Mouse (Mus musculus) mouse embryonic stem cell (cell line): ENCODE measurements around the gene Slc23a4.

ENCODE experiments used
- in situ Hi-C, 2 experiments: fragments of 300-500 bp; cut with MboI; formaldehyde crosslinking; loops; 1 replicate in 1 of 2; 3 replicates in 1 of 2; pipeline ENCODE4 v1.14.3; 2019 to 2020; ENCODE audit warnings: low sequenced_read_pairs in 2 of 2, low pct_unique_long_range_greater_than_20kb in 1 of 2, mixed read lengths in 1 of 2; ENCODE audit not compliant: unreplicated experiment in 1 of 2

Slc23a4 gene

DNA sequence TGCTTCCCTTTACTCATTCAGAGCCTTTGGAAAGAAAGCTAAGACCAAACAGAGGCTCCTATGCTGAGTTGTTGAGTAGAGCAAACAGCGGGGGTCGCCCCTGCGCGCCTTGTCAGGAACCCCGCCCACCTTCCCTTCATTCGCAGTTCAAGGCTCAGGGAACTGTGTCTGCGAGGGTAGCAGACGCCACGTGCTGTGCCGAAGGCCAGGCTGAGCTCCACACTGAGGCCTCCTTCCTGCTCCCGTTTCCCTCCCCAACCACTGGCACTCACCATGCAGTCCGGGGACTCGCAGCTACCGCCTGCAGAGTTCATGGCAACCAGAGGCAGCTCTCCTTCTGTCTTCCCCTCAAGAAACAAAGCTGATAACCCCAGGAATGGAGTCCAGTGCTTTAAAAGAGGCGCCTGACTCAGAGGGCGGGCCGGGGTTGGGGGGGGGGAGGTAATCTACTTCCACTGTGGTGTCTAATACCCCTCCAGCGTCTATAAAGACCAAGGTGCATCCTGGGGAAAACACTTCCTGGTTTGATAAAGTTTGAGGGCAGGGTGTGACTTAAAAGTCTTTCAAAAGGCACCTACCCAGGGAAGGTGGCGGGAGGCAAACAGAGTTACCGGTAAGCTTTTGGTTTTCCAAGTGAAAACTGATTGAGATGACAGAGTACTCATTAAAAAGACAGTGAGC lies at the start of gene Slc23a4:
Gene Slc23a4 (minus strand): TSS at position 324 of the 681 bp plus-strand sequence.
- in situ Hi-C loops = no loop called here

GRCm38 (mm10) chr6:35033341-35033740 lies 45.1 kb upstream of the Slc23a4 start:
- in situ Hi-C loops = no loop called here

DNA sequence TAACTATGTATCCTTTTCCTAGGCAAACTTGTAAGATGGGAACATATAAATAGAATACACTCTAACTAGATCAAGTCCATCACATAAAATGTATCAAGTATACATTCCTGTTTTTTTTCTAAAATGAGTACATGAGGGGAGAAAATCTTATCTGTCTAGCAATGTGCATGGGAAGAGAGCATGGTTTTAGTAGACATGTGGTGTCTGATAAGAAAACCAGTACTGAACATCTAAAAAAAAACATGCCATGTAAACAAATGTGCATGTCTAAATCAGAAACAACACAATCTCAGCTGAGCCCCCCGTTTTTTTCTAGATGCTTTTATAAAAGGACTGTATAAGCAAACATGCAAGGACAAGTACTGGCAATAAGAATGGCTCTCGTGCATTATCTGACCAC lies 44.5 kb upstream of the Slc23a4 start:
- in situ Hi-C loops = no loop called here

DNA sequence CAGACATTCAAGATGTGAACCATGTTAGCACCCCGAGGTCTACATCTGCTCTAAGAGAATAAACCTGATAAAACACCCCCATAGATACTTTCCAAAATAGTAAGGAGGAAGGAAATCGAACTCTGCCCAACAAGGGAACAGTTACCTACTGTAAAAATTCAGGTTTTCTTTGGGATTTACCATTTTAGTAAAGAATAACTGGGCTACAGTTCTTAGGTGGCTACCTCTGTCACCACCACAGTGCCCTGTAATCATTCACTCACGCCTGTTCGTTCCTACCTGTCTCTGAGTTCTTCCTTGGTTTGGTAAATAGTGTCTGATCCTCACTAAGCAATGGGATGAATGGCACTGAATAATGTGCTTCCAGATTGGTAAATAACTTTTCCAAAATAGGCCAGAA lies 42.6 kb upstream of the Slc23a4 start:
- in situ Hi-C loops = no loop called here

DNA sequence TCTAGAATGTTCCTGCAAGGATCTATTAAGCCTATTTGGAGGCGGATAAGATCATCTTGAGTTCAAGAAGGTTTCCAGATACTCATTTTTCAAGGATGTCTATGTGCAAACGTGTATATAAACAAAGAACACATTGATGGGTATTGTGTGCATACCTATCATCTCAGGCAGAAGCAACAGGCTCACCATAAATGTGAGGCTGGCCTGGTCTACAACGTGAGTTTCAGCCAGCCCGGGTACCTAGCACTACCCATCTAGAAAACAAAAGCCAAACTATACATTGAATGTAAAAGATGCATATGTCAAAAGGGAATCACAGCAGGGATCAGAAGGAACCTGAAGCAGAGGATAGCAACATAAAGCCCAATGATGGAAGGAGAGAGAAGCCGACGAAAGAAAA lies 42.0 kb upstream of the Slc23a4 start:
- in situ Hi-C loops = no loop called here

GRCm38 (mm10) chr6:35028023-35028422 lies 39.8 kb upstream of the Slc23a4 start:
- in situ Hi-C loops = no loop called here

- in situ Hi-C loops = no loop called here
Measured at GRCm38 (mm10) chr6:35027257-35027656, 39.1 kb upstream of the Slc23a4 start.

- in situ Hi-C loops = no loop called here
Measured at GRCm38 (mm10) chr6:35016624-35017023, 28.4 kb upstream of the Slc23a4 start.

GRCm38 (mm10) chr6:35011953-35012352 lies 23.7 kb upstream of the Slc23a4 start:
- in situ Hi-C loops = no loop called here

GRCm38 (mm10) chr6:35010705-35011104 lies 22.5 kb upstream of the Slc23a4 start:
- in situ Hi-C loops = no loop called here

DNA sequence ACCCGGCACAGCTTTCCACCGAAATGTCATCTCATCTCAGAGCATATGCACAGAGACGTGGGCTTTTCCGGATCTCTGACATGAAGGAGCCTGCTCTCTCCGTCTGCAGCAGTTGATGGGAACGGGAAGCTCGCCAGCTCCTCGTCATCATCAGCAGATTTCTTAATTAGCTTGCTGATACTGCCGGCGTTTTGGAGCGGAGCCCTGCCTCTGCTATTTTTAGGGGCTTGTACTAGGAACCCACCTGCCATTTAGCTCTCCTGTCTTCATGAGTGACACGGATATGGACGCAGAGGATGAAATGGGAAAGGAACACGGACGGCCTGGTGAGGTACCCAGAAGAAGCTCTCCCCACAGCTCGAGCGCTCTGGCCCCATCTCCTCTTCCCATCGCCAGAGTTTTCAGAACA lies 14.1 kb upstream of the Slc23a4 start:
- in situ Hi-C loops = no loop called here

DNA sequence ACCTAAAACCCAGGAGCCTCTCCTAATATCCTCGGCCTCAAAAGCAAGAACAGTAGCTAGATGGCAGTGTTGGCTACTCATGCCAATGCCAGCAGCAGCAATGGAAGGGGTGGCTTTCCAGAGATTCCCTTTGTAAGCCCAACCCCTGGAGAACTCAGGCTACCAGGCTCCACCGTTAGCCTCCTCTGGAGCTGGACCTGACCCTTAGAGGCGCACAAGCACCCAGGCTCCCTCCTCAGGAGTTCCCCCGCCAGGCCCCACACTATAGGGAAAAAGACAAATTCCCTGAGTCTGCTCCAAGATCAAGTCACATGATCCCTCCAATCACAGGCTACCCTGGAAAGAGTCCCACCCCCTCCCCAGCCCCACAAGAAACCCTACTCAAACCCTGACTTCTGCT lies 10.9 kb upstream of the Slc23a4 start:
- in situ Hi-C loops = loop anchor here in 1 of 2 experiments (5.0 kb wide), 1 partner anchor 62 kb away; no protein-coding TSS in a partner anchor

DNA sequence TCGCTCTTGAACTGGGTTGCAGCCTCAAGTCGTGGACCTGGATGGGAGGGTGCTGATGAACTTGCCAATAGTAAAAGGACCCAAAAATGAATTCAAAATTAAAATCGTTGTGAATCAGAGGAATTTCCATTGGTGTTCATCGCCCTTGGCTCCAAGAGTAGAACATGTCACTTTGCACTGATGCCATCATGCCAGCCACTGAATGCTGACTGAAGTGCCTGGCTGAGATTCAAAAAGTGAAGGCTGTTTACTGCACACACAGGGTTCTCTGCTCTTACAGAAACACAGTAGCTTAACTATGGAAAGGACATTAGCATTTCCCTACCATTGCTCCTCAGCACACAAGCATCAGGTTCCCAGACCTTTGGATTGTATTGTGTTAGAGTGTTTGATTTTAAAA lies 8.3 kb upstream of the Slc23a4 start:
- in situ Hi-C loops = loop anchor here in 1 of 2 experiments (5.0 kb wide), 1 partner anchor 59 kb away; no protein-coding TSS in a partner anchor

- in situ Hi-C loops = loop anchor here in 1 of 2 experiments (5.0 kb wide), 1 partner anchor 58 kb away; no protein-coding TSS in a partner anchor
Measured at GRCm38 (mm10) chr6:34995265-34995681, 7.1 kb upstream of the Slc23a4 start.

DNA sequence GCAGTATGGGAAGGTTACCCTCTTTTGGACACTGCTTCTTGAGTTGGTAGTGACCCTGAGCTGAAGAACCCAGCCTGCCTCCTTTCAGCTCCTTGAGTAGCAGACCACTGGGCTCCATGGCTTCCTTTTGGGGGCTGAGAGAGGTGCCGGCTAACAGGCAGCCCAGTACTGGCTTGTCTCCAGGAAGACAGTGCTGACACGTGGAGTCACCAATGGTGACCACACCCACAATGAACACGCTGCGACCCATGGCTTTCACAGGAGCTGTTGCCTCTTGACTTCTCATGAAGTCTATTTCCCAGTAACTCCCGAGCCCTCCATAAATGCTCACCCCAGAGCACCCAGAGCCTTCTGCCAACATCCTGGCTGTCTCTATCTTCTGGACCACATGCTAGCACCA lies 6.5 kb upstream of the Slc23a4 start:
- in situ Hi-C loops = loop anchor here in 1 of 2 experiments (5.0 kb wide), 1 partner anchor 57 kb away; no protein-coding TSS in a partner anchor

GRCm38 (mm10) chr6:34989263-34989662 lies 1.1 kb upstream of the Slc23a4 start:
- in situ Hi-C loops = no loop called here

GRCm38 (mm10) chr6:34987085-34987645 lies 1.0 kb downstream of the Slc23a4 start:
- in situ Hi-C loops = no loop called here

DNA sequence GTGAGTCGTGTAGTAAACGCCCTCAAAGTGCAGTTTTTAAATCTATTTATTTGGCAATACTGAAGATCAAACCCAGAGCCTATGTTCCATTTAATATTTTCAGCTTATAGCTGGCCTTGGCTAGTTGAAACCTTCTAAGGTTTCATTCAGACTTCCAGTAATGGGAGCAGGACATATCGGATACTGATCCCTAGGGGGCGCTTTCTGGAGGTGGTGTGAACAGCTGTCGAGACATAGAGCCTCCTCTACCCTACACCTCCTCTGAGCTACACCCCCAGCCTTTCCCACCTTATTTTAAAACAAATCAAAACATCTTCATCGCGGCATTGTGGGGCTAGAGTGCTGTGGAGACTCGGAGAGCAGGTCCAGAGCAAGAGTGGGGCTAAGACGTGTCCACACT lies 7.5 kb downstream of the Slc23a4 start:
- in situ Hi-C loops = no loop called here

DNA sequence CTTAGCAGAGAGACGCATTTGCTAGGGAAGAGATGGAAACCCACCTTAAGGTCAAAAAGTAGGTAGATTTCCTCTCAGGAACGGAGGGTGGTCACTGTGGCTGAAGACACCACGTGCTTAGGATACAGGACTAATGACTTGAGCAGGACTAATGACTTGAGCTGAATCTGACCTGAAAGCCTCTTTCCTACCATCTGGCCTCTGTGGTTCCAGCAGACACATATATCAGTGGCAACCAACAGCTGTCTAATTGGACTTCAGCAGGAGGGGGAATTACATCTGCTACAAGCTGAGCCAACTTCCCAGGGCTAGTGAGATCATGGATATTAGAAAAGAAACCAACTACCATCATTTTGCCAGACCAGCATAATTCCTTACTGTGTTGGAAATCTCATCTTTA lies 8.9 kb downstream of the Slc23a4 start:
- in situ Hi-C loops = no loop called here

GRCm38 (mm10) chr6:34971181-34971580 lies 17.0 kb downstream of the Slc23a4 start:
- in situ Hi-C loops = no loop called here
